Mouse (Mus musculus): ENCODE measurements at regions not wholly inside any gene's neighbourhood (a gene's known extent, or its start where the extent isn't known, plus 50 kb on each side); places are given as distances from the start of the nearest gene placed in this dataset.

DNA sequence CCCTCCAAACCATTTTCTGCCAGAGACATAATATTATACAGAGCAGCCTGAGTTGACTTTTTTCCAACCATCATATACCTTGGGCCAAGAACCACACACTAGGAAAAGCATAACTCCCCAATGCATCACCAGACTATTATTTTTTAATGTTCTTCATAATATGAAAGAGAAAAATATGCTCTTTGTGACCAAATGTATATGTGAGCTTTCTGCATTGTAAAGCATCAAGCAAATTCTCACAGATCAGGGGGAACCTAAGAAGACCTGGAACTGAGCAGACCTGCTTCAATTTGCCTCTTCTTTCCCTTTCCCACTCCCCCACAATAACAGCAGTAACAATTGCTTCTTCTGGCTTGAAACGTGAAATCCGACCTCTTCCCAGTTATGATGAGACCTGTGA lies 407.6 kb downstream of the Atp6ap1l start:
- TF ChIP-seq CTCF (IDR thresholded peaks at IDR 0.05; ENCODE audit: borderline replicate concordance, extremely low read depth, insufficient read depth, insufficient read length) (no peak), POLR2A (IDR thresholded peaks at IDR 0.05; ENCODE audit: borderline replicate concordance, extremely low read depth, insufficient read depth, insufficient read length, poor library complexity, severe bottlenecking) (no peak)

All from brain, embryonic 14.5 days (tissue).